Mouse (Mus musculus): ENCODE results near the gene Lrrc4b.
A peak's percentile ranks its signal among the peaks of the same experiment; 100 is the strongest.

Lrrc4b gene

GRCm38 (mm10) chr7:44428968-44429521, at the start of gene Lrrc4b:
Gene Lrrc4b (plus strand): TSS chr7:44429018.
- DNase-seq (ENCODE audit: low spot score): peak; percentile 71

DNA sequence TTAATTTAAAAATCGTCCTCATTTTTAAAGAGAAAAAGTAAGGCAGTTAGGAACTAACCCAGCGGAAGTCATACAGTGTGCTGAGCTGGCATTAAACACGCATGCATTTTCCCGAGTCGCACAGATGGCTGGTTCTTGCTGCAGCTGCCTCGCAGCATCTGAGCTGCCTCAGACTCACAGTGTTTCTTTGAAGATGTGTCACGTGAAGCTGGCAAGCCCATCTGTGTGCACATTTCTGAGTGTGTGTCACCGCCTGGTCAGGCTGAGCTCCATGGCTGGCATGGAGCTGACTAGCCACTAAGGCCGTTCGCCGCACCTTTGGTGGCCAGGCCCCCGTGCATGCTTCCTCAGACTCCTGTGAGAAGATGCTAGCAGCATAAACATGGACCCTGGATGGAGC, 46.3 kb upstream of the Lrrc4b start:
- no peak for DNase-seq (ENCODE audit: low spot score)

GRCm38 (mm10) chr7:44383980-44384715, 44.7 kb upstream of the Lrrc4b start, which contains the start of gene Syt3:
Gene Syt3 (plus strand): TSS chr7:44384102.
- peak; percentile 82 for DNase-seq (ENCODE audit: low spot score)

GRCm38 (mm10) chr7:44384716-44385059, 44.1 kb upstream of the Lrrc4b start:
- DNase-seq (ENCODE audit: low spot score): no peak

GRCm38 (mm10) chr7:44385720-44386119, 43.1 kb upstream of the Lrrc4b start, which contains the start of gene 1700008O03Rik:
Gene 1700008O03Rik (minus strand): TSS chr7:44385820.
- no peak for DNase-seq (ENCODE audit: low spot score)

DNA sequence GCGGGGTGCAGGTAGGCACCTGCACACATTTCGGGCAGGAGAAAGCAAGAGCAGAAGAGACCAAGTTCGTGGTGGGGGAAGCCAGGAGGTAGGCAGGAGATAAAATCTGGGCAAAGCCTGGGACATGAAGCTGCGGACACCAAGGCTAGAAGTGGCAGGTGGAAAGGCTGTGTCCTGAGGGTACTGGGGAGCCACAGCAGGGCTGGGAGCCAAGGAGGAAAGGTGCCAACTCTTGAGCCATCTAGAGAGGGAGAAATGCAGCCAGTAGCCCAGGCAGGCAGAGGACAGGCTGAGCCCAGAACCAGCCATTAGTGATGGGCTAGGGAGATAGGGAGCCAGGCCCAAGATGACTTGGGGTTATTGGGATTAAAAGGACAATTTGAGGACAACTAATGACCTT, 37.0 kb upstream of the Lrrc4b start:
- DNase-seq (ENCODE audit: low spot score): no peak

DNA sequence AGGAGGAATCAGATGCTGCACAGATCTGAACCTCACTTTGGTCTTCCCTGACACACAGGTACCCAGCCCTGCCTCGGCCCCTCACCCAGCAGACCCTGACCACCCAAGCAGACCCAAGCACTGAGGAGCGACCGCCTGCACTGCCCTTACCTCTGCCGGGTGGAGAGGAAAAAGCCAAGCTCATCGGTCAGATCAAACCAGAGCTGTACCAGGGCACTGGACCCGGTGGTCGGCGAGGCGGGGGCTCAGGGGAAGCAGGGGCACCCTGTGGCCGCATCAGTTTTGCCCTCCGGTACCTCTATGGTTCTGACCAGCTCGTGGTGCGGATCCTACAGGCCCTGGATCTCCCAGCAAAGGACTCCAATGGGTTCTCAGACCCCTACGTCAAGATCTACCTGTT, 36.5 kb upstream of the Lrrc4b start:
- no peak for DNase-seq (ENCODE audit: low spot score)

- no peak for DNase-seq (ENCODE audit: low spot score)
Measured at GRCm38 (mm10) chr7:44393284-44393683, 35.5 kb upstream of the Lrrc4b start.

DNA sequence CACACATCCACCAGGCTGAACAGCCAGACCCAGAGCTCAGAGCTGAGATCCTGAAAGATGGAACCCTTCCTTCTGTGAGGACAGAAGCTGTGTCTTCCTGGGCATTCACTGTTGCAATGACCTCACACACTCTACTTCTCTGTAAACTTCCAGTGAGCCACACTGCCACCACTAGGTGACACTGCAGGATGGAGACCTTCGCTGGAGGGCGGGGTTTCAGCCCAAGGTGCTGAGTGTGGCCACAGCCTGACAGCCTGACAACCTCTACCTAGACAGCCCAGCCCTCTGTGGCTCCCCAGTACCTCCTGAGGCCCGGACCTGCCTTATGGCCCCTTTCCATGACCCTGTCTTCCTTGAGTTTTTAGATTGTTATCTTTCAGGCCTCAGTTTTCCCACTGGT, 30.2 kb upstream of the Lrrc4b start:
- DNase-seq (ENCODE audit: low spot score): peak; percentile 74

DNA sequence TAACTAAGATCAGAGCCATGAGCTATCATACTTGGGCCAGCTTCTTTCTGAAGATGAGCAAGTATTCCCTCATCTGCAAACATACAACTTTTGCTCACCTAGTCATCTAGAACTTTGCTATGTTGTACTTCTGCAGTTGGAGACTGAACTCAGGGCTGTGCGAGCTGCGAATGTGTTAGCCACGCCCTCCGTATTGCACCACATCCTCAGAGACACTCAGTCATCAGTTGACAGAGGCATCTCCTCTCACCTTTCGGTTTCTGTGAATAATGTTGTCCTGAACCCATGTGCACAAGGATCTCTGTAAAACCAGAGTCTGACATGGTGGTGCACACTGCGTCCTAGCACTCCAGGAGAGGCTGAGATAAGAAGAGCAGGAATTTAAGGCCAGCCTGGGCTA, 27.1 kb upstream of the Lrrc4b start:
- DNase-seq (ENCODE audit: low spot score): no peak

- peak; percentile 99 for DNase-seq (ENCODE audit: low spot score)
Measured at GRCm38 (mm10) chr7:44405346-44406014, 23.3 kb upstream of the Lrrc4b start.

GRCm38 (mm10) chr7:44406015-44406355, 22.8 kb upstream of the Lrrc4b start:
- no peak for DNase-seq (ENCODE audit: low spot score)

DNA sequence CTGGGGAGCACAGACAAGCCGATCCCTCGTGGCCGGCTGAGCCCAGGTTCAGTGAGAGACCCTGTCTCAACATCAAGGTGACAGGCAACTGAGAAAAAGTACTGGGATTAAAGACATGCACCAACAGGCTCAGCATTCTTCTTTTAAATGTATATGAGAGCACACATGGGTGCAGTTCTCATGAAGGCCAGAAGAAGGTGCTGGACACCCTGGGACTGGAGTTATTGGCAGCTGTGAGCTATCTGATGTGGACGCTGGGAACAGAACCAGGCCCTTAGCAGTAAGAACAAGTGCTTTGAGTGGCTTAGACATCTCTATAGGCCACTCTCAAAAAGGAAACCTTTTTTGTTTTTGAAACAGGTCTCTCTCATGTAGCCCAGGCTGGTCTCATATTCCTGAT, 17.7 kb upstream of the Lrrc4b start:
- DNase-seq (ENCODE audit: low spot score): no peak

- no peak for DNase-seq (ENCODE audit: low spot score)
Measured at GRCm38 (mm10) chr7:44413307-44413706, 15.5 kb upstream of the Lrrc4b start.

- no peak for DNase-seq (ENCODE audit: low spot score)
Measured at GRCm38 (mm10) chr7:44427666-44428065, 1.2 kb upstream of the Lrrc4b start.

DNA sequence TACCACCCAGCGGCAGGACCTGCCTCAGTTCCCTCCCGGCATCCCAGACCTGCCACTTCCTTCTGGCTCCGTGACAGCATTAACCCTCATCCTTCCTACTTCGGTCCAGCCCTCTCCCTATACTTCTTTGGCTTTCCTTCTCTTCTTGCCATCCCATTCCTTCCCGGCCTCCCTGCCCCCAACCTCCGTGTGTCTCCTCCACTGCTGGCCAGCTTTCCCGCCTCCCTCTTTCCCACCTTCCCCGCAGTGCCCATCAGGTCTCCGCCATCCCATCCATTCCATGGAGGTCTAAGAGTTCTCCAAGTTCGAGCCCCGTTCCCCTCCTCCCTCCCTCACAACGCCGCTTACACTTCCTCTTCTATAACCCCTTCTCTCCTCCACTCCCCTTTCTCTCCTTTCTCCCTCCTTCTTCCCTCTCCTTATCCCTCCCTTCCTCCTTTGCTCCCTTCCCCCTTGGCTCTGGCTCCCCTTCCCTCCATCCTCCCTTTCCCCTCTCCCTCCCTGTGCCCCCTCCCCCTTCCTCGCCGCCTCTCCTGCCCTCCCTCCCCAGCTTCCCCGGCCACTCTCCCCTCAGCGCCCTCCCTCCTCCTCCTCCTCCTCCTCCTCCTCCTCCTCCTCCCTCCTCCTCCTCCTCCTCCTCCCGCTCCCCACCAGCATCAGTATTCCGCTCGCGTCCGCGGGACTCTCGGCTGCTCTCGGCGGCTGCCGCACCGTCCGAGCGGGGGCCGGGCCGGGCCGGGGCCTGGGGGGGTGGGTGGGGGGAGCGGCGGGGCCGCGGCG, 457 bp upstream of the Lrrc4b start:
- peak; percentile 63 for DNase-seq (ENCODE audit: low spot score)

DNA sequence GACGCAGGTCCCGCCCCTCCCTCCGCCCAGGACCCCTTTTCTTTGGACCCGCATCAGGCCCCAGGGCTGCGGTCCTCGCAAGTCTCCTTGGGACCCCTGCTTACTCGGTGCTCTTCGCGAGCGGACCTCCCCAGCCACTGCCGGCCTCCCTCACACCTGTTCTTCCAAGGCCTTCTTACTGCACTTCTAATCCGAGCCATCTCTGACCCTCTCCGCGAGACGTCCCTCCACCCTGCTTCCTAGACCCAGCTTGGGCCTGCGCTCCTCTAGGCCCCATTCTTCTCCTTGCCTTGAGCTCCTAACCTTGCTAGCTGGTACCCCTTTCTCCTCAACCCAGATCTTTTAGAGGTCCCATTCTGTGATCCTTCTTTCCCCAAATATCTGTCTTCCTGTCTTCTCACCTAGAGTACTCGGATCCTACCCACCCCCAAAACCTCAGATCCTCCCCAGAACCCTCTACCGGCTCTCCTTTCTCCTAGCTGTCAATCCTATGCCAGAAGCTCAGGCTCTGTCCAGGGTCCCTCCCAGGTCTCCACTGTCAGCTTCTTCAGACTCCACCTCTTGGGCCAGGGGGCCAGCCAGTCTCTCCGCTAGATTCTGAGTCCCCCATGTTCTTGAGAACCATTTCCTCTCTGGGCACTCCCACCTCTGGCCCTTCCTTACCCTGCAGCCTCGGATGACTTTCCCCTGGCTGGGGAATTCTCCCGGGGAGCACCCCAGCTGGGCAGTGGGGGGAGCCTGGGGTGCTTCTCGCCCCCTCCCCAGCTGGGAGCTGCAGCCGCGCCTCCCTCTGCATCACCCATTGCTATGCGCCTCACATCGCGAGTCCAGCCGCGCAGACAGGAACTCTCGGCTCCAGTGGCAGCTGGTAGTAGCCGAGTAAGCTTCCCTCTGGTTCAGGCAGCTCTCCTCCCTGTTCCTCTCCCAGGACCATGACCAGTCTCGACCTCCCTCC, 993 bp downstream of the Lrrc4b start:
- DNase-seq (ENCODE audit: low spot score): peak; percentile 37

DNA sequence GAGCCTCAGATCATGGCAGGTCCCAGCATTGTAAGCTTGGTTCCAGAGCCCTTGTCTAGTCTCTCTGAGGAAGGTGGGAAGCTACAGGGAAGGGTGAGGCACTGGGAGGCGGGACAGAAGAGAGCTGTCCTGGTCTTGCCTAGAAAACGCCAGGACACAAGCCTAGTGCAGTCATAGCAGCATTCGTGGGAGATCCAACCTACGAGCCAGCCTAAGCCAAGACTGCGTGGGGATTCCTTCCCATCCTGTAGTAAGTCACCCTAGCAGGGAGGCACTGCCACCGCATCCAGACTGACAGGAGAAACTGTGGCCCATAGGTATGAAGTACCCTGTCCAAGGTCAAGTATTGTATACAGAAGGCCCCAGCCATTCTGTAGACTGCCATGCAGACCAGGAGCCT, 3.7 kb downstream of the Lrrc4b start:
- no peak for DNase-seq (ENCODE audit: low spot score)

DNA sequence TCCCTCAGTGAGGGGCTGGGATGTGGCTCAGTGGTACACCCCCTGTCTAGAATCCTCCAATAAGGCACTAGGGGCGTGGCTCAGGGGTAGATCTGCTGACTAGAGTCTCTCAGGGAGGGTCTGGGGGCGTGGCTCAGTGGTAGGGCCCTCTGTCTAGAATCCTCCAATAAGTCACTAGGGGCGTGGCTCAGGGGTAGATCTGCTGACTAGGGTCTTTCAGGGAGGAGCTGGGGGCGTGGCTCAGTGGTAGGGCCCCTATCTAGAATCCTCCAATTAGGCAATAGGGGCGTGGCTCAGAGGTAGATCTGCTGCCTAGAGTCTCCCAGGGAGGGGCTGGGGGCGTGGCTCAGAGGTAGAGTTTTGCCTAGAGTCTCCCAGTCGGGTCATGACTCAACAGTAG, 4.6 kb downstream of the Lrrc4b start:
- DNase-seq (ENCODE audit: low spot score): peak; percentile 79

GRCm38 (mm10) chr7:44434089-44434488, 5.3 kb downstream of the Lrrc4b start:
- DNase-seq (ENCODE audit: low spot score): no peak

- no peak for DNase-seq (ENCODE audit: low spot score)
Measured at GRCm38 (mm10) chr7:44435796-44436195, 7.0 kb downstream of the Lrrc4b start.

DNA sequence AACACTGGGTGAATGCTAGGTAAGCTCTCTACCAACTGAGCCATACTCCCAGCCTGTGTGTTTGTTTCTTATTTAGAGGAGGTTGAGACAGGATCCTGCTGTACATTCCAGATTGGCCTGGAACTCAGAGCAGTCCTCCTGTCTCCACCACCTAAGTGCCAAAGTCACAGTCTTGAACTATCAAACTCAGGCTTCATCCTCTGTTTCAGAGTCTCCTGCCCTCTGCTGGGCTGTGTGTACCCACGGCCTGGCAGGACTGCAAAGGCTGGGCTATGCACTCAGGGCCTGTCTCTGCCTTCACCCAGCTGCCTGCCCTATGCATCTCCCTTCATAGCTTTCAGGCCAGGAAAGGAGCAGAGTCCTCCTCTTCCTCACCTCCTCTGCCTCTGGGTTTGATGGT, 7.4 kb downstream of the Lrrc4b start:
- no peak for DNase-seq (ENCODE audit: low spot score)

All from retina, embryonic 14.5 days (tissue).